Mouse (Mus musculus): ENCODE measurements around the gene 2310034G01Rik. TPM values are rescaled to one million over a fixed set of nuclear protein-coding genes. Genes with fewer than 3 reads are reported as not detected.

Gene 2310034G01Rik
- polyA plus RNA-seq, 1 experiment from 2014 or later, result 1.8 TPM

GRCm38 (mm10) chr19:46307781-46308180 is 42.3 kb downstream of the 2310034G01Rik start:
- ATAC-seq (ENCODE audit: low FRiP score), result no peak
- no peaks in the 10 kb centered on the region; the same call in 1 of the 2 replicates for H3K36me3 ChIP-seq (replicated peaks)
- H3K27ac ChIP-seq, result no peak overlapping the region
- no peak overlapping the region for H3K4me2 ChIP-seq
- H3K4me1 ChIP-seq, result peaks cover 33% of the 10 kb centered on the region
- no peaks in the 10 kb centered on the region for H3K9me3 ChIP-seq
- H3K4me3 ChIP-seq (replicated peaks), result no peak overlapping the region
- H3K9ac ChIP-seq, result no peak overlapping the region
- H3K27me3 ChIP-seq, result peaks cover 74% of the 10 kb centered on the region
- 81% methylated on average over 16 of the region's 16 CpGs for WGBS

- Histone ChIP-seq H3K9me3 (no peaks in the 10 kb centered on the region), H3K4me3 (replicated peaks) (no peak overlapping the region), H3K27ac (no peak overlapping the region), H3K4me2 (no peak overlapping the region), H3K4me1 (peaks cover 33% of the 10 kb centered on the region), H3K36me3 (replicated peaks) (no peaks in the 10 kb centered on the region; the same call in 1 of the 2 replicates), H3K9ac (no peak overlapping the region), H3K27me3 (peaks cover 67% of the 10 kb centered on the region)
- no peak for ATAC-seq (ENCODE audit: low FRiP score)
- WGBS, result 88% methylated on average over 9 of the region's 9 CpGs
These were observed 43.3 kb downstream of the 2310034G01Rik start for GRCm38 (mm10) chr19:46306751-46307289.

GRCm38 (mm10) chr19:46306268-46306610 is 43.9 kb downstream of the 2310034G01Rik start:
- Histone ChIP-seq H3K9ac (0 out of 2 replicates have a peak overlapping the region, but pooled peaks have one; percentile 60), H3K4me3 (replicated peaks) (peak overlapping the region; percentile 57), H3K9me3 (no peaks in the 10 kb centered on the region), H3K27me3 (peaks cover 62% of the 10 kb centered on the region), H3K27ac (no peak overlapping the region), H3K4me1 (peaks cover 33% of the 10 kb centered on the region), H3K36me3 (replicated peaks) (no peaks in the 10 kb centered on the region; the same call in 1 of the 2 replicates), H3K4me2 (peak overlapping the region; percentile 70)
- ATAC-seq (ENCODE audit: low FRiP score), result no peak
- 52% methylated on average over 5 of the region's 5 CpGs for WGBS

- H3K4me2 ChIP-seq, result peak overlapping the region; percentile 70
- H3K4me3 ChIP-seq (replicated peaks), result peak overlapping the region; percentile 57
- H3K9me3 ChIP-seq, result no peaks in the 10 kb centered on the region
- peaks cover 33% of the 10 kb centered on the region for H3K4me1 ChIP-seq
- H3K27me3 ChIP-seq, result peaks cover 56% of the 10 kb centered on the region
- H3K27ac ChIP-seq, result no peak overlapping the region
- peak; percentile 68 for ATAC-seq (ENCODE audit: low FRiP score)
- WGBS, result under 1% methylated on average over 43 of the region's 43 CpGs
- H3K36me3 ChIP-seq (replicated peaks), result no peaks in the 10 kb centered on the region
- peak overlapping the region; percentile 60 for H3K9ac ChIP-seq
These were observed 44.5 kb downstream of the 2310034G01Rik start for GRCm38 (mm10) chr19:46305432-46306267.

GRCm38 (mm10) chr19:46304908-46305333 is 45.2 kb downstream of the 2310034G01Rik start:
- peak overlapping the region; percentile 57 for H3K4me3 ChIP-seq (replicated peaks)
- H3K9me3 ChIP-seq, result no peaks in the 10 kb centered on the region
- peak overlapping the region; percentile 60 for H3K9ac ChIP-seq
- H3K27me3 ChIP-seq, result peaks cover 51% of the 10 kb centered on the region
- no peak overlapping the region for H3K27ac ChIP-seq
- peaks cover 33% of the 10 kb centered on the region for H3K4me1 ChIP-seq
- WGBS, result 1% methylated on average over 34 of the region's 34 CpGs
- peak overlapping the region; percentile 70 for H3K4me2 ChIP-seq
- no peaks in the 10 kb centered on the region for H3K36me3 ChIP-seq (replicated peaks)
- peak; percentile 28; the same call in 1 of the 2 replicates for ATAC-seq (ENCODE audit: low FRiP score)

- under 1% methylated on average over 39 of the region's 39 CpGs for WGBS
These were observed 45.8 kb downstream of the 2310034G01Rik start, which contains the start of gene Nfkb2 for GRCm38 (mm10) chr19:46304216-46304841. Gene Nfkb2, plus strand, starts transcription at chr19:46304320.

GRCm38 (mm10) chr19:46303251-46304215 is 46.6 kb downstream of the 2310034G01Rik start:
- Histone ChIP-seq H3K27me3 (peaks cover 45% of the 10 kb centered on the region), H3K4me2 (peak overlapping the region; percentile 70), H3K27ac (no peak overlapping the region), H3K9ac (no peak overlapping the region), H3K4me3 (replicated peaks) (peak overlapping the region; percentile 57), H3K4me1 (peaks cover 27% of the 10 kb centered on the region), H3K9me3 (no peaks in the 10 kb centered on the region), H3K36me3 (replicated peaks) (no peaks in the 10 kb centered on the region)
- 60% methylated on average over 18 of the region's 18 CpGs for WGBS
- no peak for ATAC-seq (ENCODE audit: low FRiP score)

More at GRCm38 (mm10) chr19:46304216-46304841, 45.8 kb downstream of the 2310034G01Rik start, which contains the start of gene Nfkb2:
- peak within 1 kb of the TSS; percentile 57 for H3K4me3 ChIP-seq (replicated peaks)
- peak; percentile 78 for ATAC-seq (ENCODE audit: low FRiP score)
- H3K36me3 ChIP-seq (replicated peaks), result no peaks in the 10 kb centered on the region
- H3K9ac ChIP-seq, result peak within 1 kb of the TSS; percentile 60
- peak within 1 kb of the TSS; percentile 70 for H3K4me2 ChIP-seq
- H3K27ac ChIP-seq, result no peak within 1 kb of the TSS
- peaks cover 33% of the 10 kb centered on the region for H3K4me1 ChIP-seq
- H3K27me3 ChIP-seq, result peaks cover 48% of the 10 kb centered on the region
- no peaks in the 10 kb centered on the region for H3K9me3 ChIP-seq

GRCm38 (mm10) chr19:46302551-46302950 is 47.6 kb downstream of the 2310034G01Rik start:
- Histone ChIP-seq H3K9ac (no peak overlapping the region), H3K27me3 (peaks cover 37% of the 10 kb centered on the region), H3K4me3 (replicated peaks) (no peak overlapping the region), H3K36me3 (replicated peaks) (no peaks in the 10 kb centered on the region), H3K4me2 (no peak overlapping the region), H3K4me1 (peaks cover 25% of the 10 kb centered on the region), H3K9me3 (no peaks in the 10 kb centered on the region), H3K27ac (no peak overlapping the region)
- ATAC-seq (ENCODE audit: low FRiP score), result no peak
- WGBS, result 87% methylated on average over 4 of the region's 4 CpGs

- no peak overlapping the region for H3K9ac ChIP-seq
- WGBS, result 41% methylated on average over 8 of the region's 8 CpGs
- no peaks in the 10 kb centered on the region for H3K9me3 ChIP-seq
- peaks cover 17% of the 10 kb centered on the region for H3K27me3 ChIP-seq
- no peak overlapping the region for H3K4me2 ChIP-seq
- H3K27ac ChIP-seq, result no peak overlapping the region
- peaks cover 16% of the 10 kb centered on the region for H3K4me1 ChIP-seq
- H3K36me3 ChIP-seq (replicated peaks), result no peaks in the 10 kb centered on the region
- no peak for ATAC-seq (ENCODE audit: low FRiP score)
- no peak overlapping the region for H3K4me3 ChIP-seq (replicated peaks)
These were observed 49.6 kb downstream of the 2310034G01Rik start for GRCm38 (mm10) chr19:46300294-46301045.
